Mouse (Mus musculus) embryonic facial prominence, embryonic 13.5 days (tissue): ENCODE results near the gene Mon1a. TPM values are rescaled to one million over a fixed set of nuclear protein-coding genes. Genes with fewer than 3 reads are reported as not detected.

Experiments used
- polyA plus RNA-seq: library from polyadenylated mRNA; unstranded; fragments of >200 nt; fragmentation: Nextera tagmentation; extraction: Ambion mirVana; gene quantifications from 2 replicates; pipeline ENCODE4 v1.2.1, GENCODE M21; 2015

The Mon1a gene
- polyA plus RNA-seq, 1 experiment from 2014 or later, result 14.7 TPM

Other genes with a start within 250 kb of the Mon1a start
- 3.4 and 4.1 TPM in 2 replicates for gene Slc38a3, start 218.6 kb upstream of the Mon1a start, polyA plus RNA-seq
- 1.2 and 2.0 TPM in 2 replicates for gene Gnat1, start 208.4 kb upstream of the Mon1a start, polyA plus RNA-seq
- 37.7 and 44.0 TPM in 2 replicates for gene Sema3f, start 177.7 kb upstream of the Mon1a start, polyA plus RNA-seq
- gene Rbm5, start 117.2 kb upstream of the Mon1a start, polyA plus RNA-seq, result 262 and 274 TPM in 2 replicates
- 102 and 108 TPM in 2 replicates for gene Rbm6, start 14.9 kb upstream of the Mon1a start, polyA plus RNA-seq
- gene Mst1r, start 18.7 kb downstream of the Mon1a start, polyA plus RNA-seq, result 5.1 and 6.3 TPM in 2 replicates
- gene Actl11, start 40.3 kb downstream of the Mon1a start, polyA plus RNA-seq, result not detected in 2 replicates
- 9.1 and 9.7 TPM in 2 replicates for gene Camkv, start 47.5 kb downstream of the Mon1a start, polyA plus RNA-seq
- 23.8 and 29.0 TPM in 2 replicates for gene Traip, start 62.0 kb downstream of the Mon1a start, polyA plus RNA-seq
- 25.7 and 28.1 TPM in 2 replicates for gene Uba7, start 87.4 kb downstream of the Mon1a start, polyA plus RNA-seq
- gene Gm20661, start 94.9 kb downstream of the Mon1a start, polyA plus RNA-seq, result 7.2 and 9.9 TPM in 2 replicates
- 79.2 and 86.1 TPM in 2 replicates for gene Inka1, start 97.7 kb downstream of the Mon1a start, polyA plus RNA-seq
- 13.0 and 14.5 TPM in 2 replicates for gene Cdhr4, start 104.3 kb downstream of the Mon1a start, polyA plus RNA-seq
- 0.58 and 1.3 TPM in 2 replicates for gene Gm20662, start 108.2 kb downstream of the Mon1a start, polyA plus RNA-seq
- gene Ip6k1, start 114.3 kb downstream of the Mon1a start, polyA plus RNA-seq, result 71.4 and 71.9 TPM in 2 replicates
- 27.4 and 31.5 TPM in 2 replicates for gene Gmppb, start 161.1 kb downstream of the Mon1a start, polyA plus RNA-seq
- 3.4 and 3.7 TPM in 2 replicates for gene Amigo3, start 165.0 kb downstream of the Mon1a start, polyA plus RNA-seq
- 0.38 and 1.0 TPM in 2 replicates for gene Mst1, start 192.3 kb downstream of the Mon1a start, polyA plus RNA-seq
- gene Rnf123, start 195.2 kb downstream of the Mon1a start, polyA plus RNA-seq, result 31.2 and 36.2 TPM in 2 replicates
- gene Apeh, start 206.5 kb downstream of the Mon1a start, polyA plus RNA-seq, result 40.8 and 45.6 TPM in 2 replicates